Mouse (Mus musculus) neutrophil, adult 5-6 weeks (primary cell): ENCODE data around the gene Iqcf4. TPM values are rescaled to one million over a fixed set of nuclear protein-coding genes. Genes with fewer than 3 reads are reported as not detected.

Experiments used
- ATAC-seq: fragments of 151-379, 151-347 bp; 2 replicates; pipeline ENCODE4 v1.8.0; 2017; ENCODE audit warnings: mild to moderate bottlenecking, moderate TSS enrichment; ENCODE audit not compliant: insufficient number of reproducible peaks, poor library complexity, low FRiP score, severe bottlenecking; ENCODE audit errors: extremely low read depth
- total RNA-seq: library from RNA; stranded (forward); fragments of 200-1000 nt; gene quantifications from 2 replicates; pipeline ENCODE4 v1.2.3, GENCODE M21; 2017

Gene Iqcf4
- total RNA-seq, 1 experiment from 2014 or later = not detected

DNA sequence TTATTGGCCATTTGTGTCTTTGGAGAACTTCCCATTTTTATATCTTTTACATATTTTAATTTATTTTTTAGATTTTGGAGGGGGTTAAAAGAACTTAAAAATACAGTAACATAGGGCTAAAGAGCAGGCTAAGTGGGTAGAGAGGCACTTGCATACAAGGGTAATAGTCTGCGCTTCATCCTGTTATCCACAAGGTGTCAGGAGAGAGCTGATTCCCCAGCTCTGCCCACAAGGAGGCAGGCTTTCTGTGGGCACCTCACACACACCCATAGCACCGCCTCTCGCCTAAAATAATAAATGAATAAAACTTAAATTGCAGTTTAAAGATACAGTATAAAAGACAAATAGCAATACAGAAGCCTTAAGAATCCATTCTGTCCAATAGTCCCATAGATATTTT, 39.0 kb downstream of the Iqcf4 start:
- peak; percentile 64; the same call in 1 of the 2 replicates for ATAC-seq

DNA sequence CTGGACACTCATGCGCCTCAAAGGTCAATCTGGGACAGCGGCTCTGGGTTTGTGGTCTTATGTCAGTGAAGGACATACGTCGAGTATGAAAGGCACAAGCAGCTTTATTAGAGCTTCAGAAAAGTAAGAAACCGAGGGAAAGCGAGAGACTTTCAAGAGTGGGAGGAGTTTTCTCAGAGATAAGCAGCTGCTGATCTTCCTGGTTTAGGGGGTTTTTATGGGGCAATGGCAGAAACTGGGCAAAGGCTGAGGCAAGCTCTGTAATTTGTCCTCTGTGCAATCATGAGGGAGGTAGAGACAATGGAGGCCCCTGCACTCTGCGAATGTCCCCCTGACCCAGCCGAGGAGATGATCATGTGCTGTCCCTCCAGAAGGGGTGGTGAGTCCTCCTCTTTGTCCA, 50.9 kb downstream of the Iqcf4 start:
- no peak for ATAC-seq

DNA sequence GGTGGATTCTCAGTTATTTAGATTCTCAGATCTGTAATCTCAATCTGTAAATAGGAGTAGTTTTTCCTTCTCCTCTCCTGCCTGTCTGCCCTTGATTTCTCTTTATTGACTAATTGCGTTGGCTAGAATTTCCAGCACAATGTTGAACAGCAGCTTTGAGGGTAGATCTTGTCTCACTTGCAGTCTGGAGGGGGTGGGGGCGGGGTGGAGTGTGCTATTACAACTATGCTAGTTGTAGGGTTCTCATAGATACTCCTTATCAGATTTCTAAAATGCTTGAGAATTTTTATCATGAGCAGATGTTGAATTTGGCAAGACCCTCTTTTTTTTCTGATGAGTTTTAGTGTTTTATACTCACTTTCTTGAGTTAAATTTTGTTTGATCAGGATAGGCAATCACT, 51.4 kb downstream of the Iqcf4 start:
- ATAC-seq = no peak

Other genes starting within 250 kb of the Iqcf4 start
- gene Dusp7, start 202.4 kb downstream of the Iqcf4 start, total RNA-seq = 18.7 and 22.0 TPM in 2 replicates
- gene Rpl29, start 141.5 kb downstream of the Iqcf4 start, total RNA-seq = 440 and 528 TPM in 2 replicates
- gene Acy1, start 132.7 kb downstream of the Iqcf4 start, total RNA-seq = 5.2 and 5.9 TPM in 2 replicates
- 3.2 and 3.3 TPM in 2 replicates for gene Abhd14b, start 123.5 kb downstream of the Iqcf4 start, total RNA-seq
- 2.2 and 3.3 TPM in 2 replicates for gene Abhd14a, start 123.3 kb downstream of the Iqcf4 start, total RNA-seq
- 1.2 and 5.2 TPM in 2 replicates for gene Pcbp4, start 117.7 kb downstream of the Iqcf4 start, total RNA-seq
- gene Gpr62, start 105.1 kb downstream of the Iqcf4 start, total RNA-seq = not detected in 2 replicates
- 18.7 and 27.8 TPM in 2 replicates for gene Rrp9, start 95.0 kb downstream of the Iqcf4 start, total RNA-seq
- 49.8 and 53.4 TPM in 2 replicates for gene Parp3, start 94.0 kb downstream of the Iqcf4 start, total RNA-seq
- not detected in 2 replicates for gene Iqcf1, start 71.0 kb downstream of the Iqcf4 start, total RNA-seq
- gene Iqcf5, start 56.4 kb downstream of the Iqcf4 start, total RNA-seq = not detected in 2 replicates
- gene Iqcf3, start 9.4 kb downstream of the Iqcf4 start, total RNA-seq = not detected in 2 replicates
- gene Iqcf6, start 55.6 kb upstream of the Iqcf4 start, total RNA-seq = not detected in 2 replicates
- gene Grm2, start 85.1 kb upstream of the Iqcf4 start, total RNA-seq = not detected in 2 replicates
- 15.2 and 24.6 TPM in 2 replicates for gene Tex264, start 114.9 kb upstream of the Iqcf4 start, total RNA-seq
- gene Rad54l2, start 218.2 kb upstream of the Iqcf4 start, total RNA-seq = 16.9 and 17.7 TPM in 2 replicates